Mouse (Mus musculus) small intestine, adult 2 months (tissue): ENCODE data around the gene Edaradd.

ENCODE experiments used
- CTCF ChIP-seq: fragments of 200-500 bp; IDR thresholded peaks from 2 replicates; pipeline ENCODE4 v1.5.1; 2012; ENCODE audit warnings: low read depth, mild to moderate bottlenecking, control low read depth, inconsistent platforms, low read length, moderate library complexity, mixed read lengths; ENCODE audit not compliant: insufficient replicate concordance, insufficient read length; ENCODE audit errors: extremely low read depth
- POLR2A ChIP-seq: fragments of 200-500 bp; IDR thresholded peaks from 2 replicates; pipeline ENCODE4 v1.6.1; 2012; ENCODE audit warnings: low read depth, mild to moderate bottlenecking, control low read depth, inconsistent platforms, low read length, moderate library complexity

DNA sequence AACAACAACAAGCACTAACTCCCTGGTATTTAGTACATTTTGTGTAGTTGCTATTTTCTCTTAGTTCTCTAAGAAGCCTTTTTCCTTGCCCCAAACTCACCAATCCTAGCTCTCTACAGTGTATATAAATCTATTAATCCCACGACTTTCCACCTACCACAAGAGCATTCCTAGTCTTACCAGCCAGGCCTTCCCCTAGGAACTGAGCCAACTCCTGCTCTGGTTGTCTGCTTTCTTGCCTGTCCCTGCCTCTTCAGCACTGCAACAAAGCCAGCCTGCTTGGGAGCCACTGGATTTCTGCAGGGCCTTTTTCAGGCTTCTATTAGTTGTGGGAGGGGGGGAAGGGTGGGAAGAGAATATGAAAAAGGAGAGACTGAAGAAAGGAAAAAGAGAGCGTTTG, 35.0 kb downstream of the Edaradd start:
- TF ChIP-seq CTCF (no peak), POLR2A (no peak)
